Mouse (Mus musculus) retina, postnatal 1 day (tissue): ENCODE results near the gene Abcf2.

Source experiments
- DNase-seq: peaks from one replicate; pipeline ENCODE4 v3.0.0-alpha.2; 2012

Abcf2 gene

GRCm38 (mm10) chr5:24577183-24577929 lies at the start of gene Abcf2:
Gene Abcf2 (minus strand): TSS chr5:24577467.
- peak; percentile 100 for DNase-seq

GRCm38 (mm10) chr5:24624822-24625120 lies 47.5 kb upstream of the Abcf2 start:
- DNase-seq = no peak

GRCm38 (mm10) chr5:24623986-24624821 lies 46.9 kb upstream of the Abcf2 start, which contains the start of gene Smarcd3:
Gene Smarcd3 (minus strand): TSS chr5:24624411.
- DNase-seq = peak; percentile 86

- no peak for DNase-seq
Measured at GRCm38 (mm10) chr5:24623041-24623985, 46.0 kb upstream of the Abcf2 start.

GRCm38 (mm10) chr5:24622386-24623040 lies 45.2 kb upstream of the Abcf2 start:
- no peak for DNase-seq

GRCm38 (mm10) chr5:24620626-24621025 lies 43.4 kb upstream of the Abcf2 start:
- no peak for DNase-seq

GRCm38 (mm10) chr5:24620116-24620515 lies 42.8 kb upstream of the Abcf2 start:
- DNase-seq = no peak

- no peak for DNase-seq
Measured at GRCm38 (mm10) chr5:24618921-24619320, 41.7 kb upstream of the Abcf2 start.

- no peak for DNase-seq
Measured at GRCm38 (mm10) chr5:24615097-24615496, 37.8 kb upstream of the Abcf2 start.

GRCm38 (mm10) chr5:24612302-24612649 lies 35.0 kb upstream of the Abcf2 start:
- DNase-seq = no peak

- DNase-seq = peak; percentile 91
Measured at GRCm38 (mm10) chr5:24611366-24612301, 34.4 kb upstream of the Abcf2 start.

- DNase-seq = no peak
Measured at GRCm38 (mm10) chr5:24609388-24609787, 32.1 kb upstream of the Abcf2 start.

- DNase-seq = peak; percentile 49
Measured at GRCm38 (mm10) chr5:24605980-24606665, 28.9 kb upstream of the Abcf2 start.

GRCm38 (mm10) chr5:24605321-24605979 lies 28.2 kb upstream of the Abcf2 start:
- DNase-seq = no peak

- DNase-seq = peak; percentile 96
Measured at GRCm38 (mm10) chr5:24604656-24605100, 27.4 kb upstream of the Abcf2 start.

- no peak for DNase-seq
Measured at GRCm38 (mm10) chr5:24604080-24604655, 26.9 kb upstream of the Abcf2 start.

GRCm38 (mm10) chr5:24603431-24604010 lies 26.3 kb upstream of the Abcf2 start:
- no peak for DNase-seq

- peak; percentile 85 for DNase-seq
Measured at GRCm38 (mm10) chr5:24602751-24603343, 25.6 kb upstream of the Abcf2 start.
